Mouse (Mus musculus) lung, postnatal 0 days (tissue): ENCODE measurements around the gene Kmo.

ENCODE experiments used
- CTCF ChIP-seq: IDR thresholded peaks from 2 replicates; pipeline ENCODE4 v1.5.1; 2016; ENCODE audit warnings: antibody characterized with exemption, mild to moderate bottlenecking
- EP300 ChIP-seq: IDR thresholded peaks from 2 replicates; pipeline ENCODE4 v1.6.1; 2016; ENCODE audit warnings: antibody characterized with exemption, mild to moderate bottlenecking, control low read depth

DNA sequence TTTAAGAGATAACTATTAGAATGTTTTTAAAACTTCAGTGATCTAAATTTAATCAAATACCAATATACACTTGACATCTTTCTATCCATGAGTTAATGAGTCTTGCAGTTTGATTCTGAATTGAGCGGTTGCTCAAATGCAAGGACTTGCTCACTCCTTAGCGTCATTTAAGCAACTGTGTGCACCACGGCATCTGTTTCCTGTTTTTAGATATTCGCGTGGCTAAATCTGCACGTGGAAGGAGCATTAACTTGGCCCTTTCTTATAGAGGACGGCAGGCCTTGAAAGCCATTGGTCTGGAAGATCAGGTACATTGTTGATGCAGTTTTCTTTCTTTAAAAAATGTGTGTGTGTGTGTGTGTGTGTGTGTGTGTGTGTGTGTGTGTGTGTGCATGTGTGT lies 17.5 kb downstream of the Kmo start:
- TF ChIP-seq CTCF, result no peak
- no peak for TF ChIP-seq EP300
